Mouse (Mus musculus): ENCODE results near the gene Gcn1l1. TPM values are rescaled to one million over a fixed set of nuclear protein-coding genes. Genes with fewer than 3 reads are reported as not detected.
A peak's percentile ranks its signal among the peaks of the same experiment; 100 is the strongest.

Gene Gcn1l1
- polyA plus RNA-seq, 1 experiment from 2014 or later: 20.7 TPM

DNA sequence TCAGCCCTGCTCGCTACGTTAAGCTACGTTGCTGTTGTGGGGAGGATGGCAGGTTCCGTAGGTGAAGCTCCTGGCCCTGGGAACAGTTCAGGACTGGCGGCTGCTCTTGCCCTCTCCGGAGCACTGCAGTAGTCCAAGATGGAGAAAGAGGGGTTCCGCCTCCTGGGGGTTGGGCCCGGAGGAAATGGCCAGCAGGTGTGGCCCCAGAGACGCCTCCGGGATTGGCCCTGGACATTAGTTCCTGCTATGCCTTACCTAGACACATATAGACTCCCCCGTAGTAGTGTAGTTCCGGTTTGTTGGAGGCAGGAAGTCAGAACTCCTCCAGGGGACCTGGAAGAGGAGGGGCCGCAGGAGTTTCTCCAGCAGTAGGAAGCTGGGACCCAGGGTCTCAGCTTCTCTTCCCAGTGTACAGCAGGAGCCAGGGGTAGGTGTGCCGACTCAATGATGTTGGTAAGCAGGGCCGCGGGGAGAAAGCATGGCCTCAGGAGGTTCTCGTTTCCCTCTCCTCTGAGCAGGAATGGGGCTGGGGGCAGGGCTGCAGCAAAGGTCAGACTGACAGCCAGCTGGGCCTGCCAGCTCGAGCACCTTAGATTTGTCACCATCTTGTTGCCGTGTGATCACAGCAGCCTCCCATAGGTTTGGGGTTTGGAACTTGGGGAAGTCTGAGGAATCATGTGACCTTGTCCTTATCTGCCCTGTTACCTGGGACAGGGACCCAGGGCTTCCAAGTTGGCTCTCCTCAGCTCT is 22.2 kb upstream of the Gcn1l1 start:
- Histone ChIP-seq H3K27me3 (ENCODE audit: insufficient read depth, low read length) (no peaks in the 10 kb centered on the region), H3K9me3 (replicated peaks; ENCODE audit: low read length) (no peaks in the 10 kb centered on the region), H3K27ac (peak overlapping the region; percentile 88), H3K4me1 (replicated peaks; ENCODE audit: insufficient read depth, low read length) (peaks cover 41% of the 10 kb centered on the region), H3K4me2 (ENCODE audit: low read length) (peak overlapping the region; percentile 47), H3K4me3 (replicated peaks; ENCODE audit: low read depth, low read length) (no peak overlapping the region), H3K36me3 (ENCODE audit: insufficient read depth, low read length) (peaks cover 20% of the 10 kb centered on the region; the same call in 1 of the 2 replicates), H3K9ac (ENCODE audit: low read depth, low read length) (peak overlapping the region; percentile 19; the same call in 1 of the 2 replicates)
- no peak for TF ChIP-seq CTCF (IDR thresholded peaks at IDR 0.05; ENCODE audit: low read depth)
- DNase-seq (ENCODE audit: low spot score) (peak; percentile 68), ATAC-seq (replicated peaks; ENCODE audit: low FRiP score, low read depth) (no peak)
- 19% methylated on average over 19 of the region's 19 CpGs for WGBS

GRCm38 (mm10) chr5:115543509-115544253 is 21.4 kb upstream of the Gcn1l1 start:
- 26% methylated on average over 17 of the region's 17 CpGs for WGBS
- H3K9ac ChIP-seq (ENCODE audit: low read depth, low read length): 0 out of 2 replicates have a peak overlapping the region, but pooled peaks have one; percentile 19
- no peak for TF ChIP-seq CTCF (IDR thresholded peaks at IDR 0.05; ENCODE audit: low read depth)
- H3K36me3 ChIP-seq (ENCODE audit: insufficient read depth, low read length): peaks cover 26% of the 10 kb centered on the region; the same call in 1 of the 2 replicates
- peaks cover 33% of the 10 kb centered on the region for H3K4me1 ChIP-seq (replicated peaks; ENCODE audit: insufficient read depth, low read length)
- H3K9me3 ChIP-seq (replicated peaks; ENCODE audit: low read length): no peaks in the 10 kb centered on the region
- peak overlapping the region; percentile 88 for H3K27ac ChIP-seq
- H3K4me2 ChIP-seq (ENCODE audit: low read length): peak overlapping the region; percentile 47
- ATAC-seq (replicated peaks; ENCODE audit: low FRiP score, low read depth): peak; percentile 76
- H3K27me3 ChIP-seq (ENCODE audit: insufficient read depth, low read length): no peaks in the 10 kb centered on the region
- no peak overlapping the region for H3K4me3 ChIP-seq (replicated peaks; ENCODE audit: low read depth, low read length)
- no peak for DNase-seq (ENCODE audit: low spot score)

- H3K9ac ChIP-seq (ENCODE audit: low read depth, low read length): peak overlapping the region; percentile 35; the same call in 1 of the 2 replicates
- H3K27ac ChIP-seq: peak overlapping the region; percentile 88
- TF ChIP-seq CTCF (IDR thresholded peaks at IDR 0.05; ENCODE audit: low read depth): no peak
- H3K4me3 ChIP-seq (replicated peaks; ENCODE audit: low read depth, low read length): no peak overlapping the region
- H3K4me2 ChIP-seq (ENCODE audit: low read length): no peak overlapping the region
- no peaks in the 10 kb centered on the region for H3K9me3 ChIP-seq (replicated peaks; ENCODE audit: low read length)
- peaks cover 33% of the 10 kb centered on the region for H3K4me1 ChIP-seq (replicated peaks; ENCODE audit: insufficient read depth, low read length)
- no peak for ATAC-seq (replicated peaks; ENCODE audit: low FRiP score, low read depth)
- H3K27me3 ChIP-seq (ENCODE audit: insufficient read depth, low read length): no peaks in the 10 kb centered on the region
- H3K36me3 ChIP-seq (ENCODE audit: insufficient read depth, low read length): peaks cover 33% of the 10 kb centered on the region
- DNase-seq (ENCODE audit: low spot score): no peak
- WGBS: 58% methylated on average over 18 of the region's 18 CpGs
These were observed 20.3 kb upstream of the Gcn1l1 start for GRCm38 (mm10) chr5:115544655-115545185.

- ATAC-seq (replicated peaks; ENCODE audit: low FRiP score, low read depth): no peak
- H3K27ac ChIP-seq: peak overlapping the region; percentile 88
- H3K4me3 ChIP-seq (replicated peaks; ENCODE audit: low read depth, low read length): no peak overlapping the region
- H3K9me3 ChIP-seq (replicated peaks; ENCODE audit: low read length): no peaks in the 10 kb centered on the region
- TF ChIP-seq CTCF (IDR thresholded peaks at IDR 0.05; ENCODE audit: low read depth): no peak
- peaks cover 39% of the 10 kb centered on the region for H3K36me3 ChIP-seq (ENCODE audit: insufficient read depth, low read length)
- 89% methylated on average over 14 of the region's 14 CpGs for WGBS
- no peak overlapping the region for H3K4me2 ChIP-seq (ENCODE audit: low read length)
- no peaks in the 10 kb centered on the region for H3K27me3 ChIP-seq (ENCODE audit: insufficient read depth, low read length)
- H3K9ac ChIP-seq (ENCODE audit: low read depth, low read length): 0 out of 2 replicates have a peak overlapping the region, but pooled peaks have one; percentile 18
- peaks cover 33% of the 10 kb centered on the region for H3K4me1 ChIP-seq (replicated peaks; ENCODE audit: insufficient read depth, low read length)
- DNase-seq (ENCODE audit: low spot score): no peak
These were observed 19.4 kb upstream of the Gcn1l1 start for GRCm38 (mm10) chr5:115545636-115546035.

- TF ChIP-seq CTCF (IDR thresholded peaks at IDR 0.05; ENCODE audit: low read depth): no peak
- peaks cover 33% of the 10 kb centered on the region for H3K4me1 ChIP-seq (replicated peaks; ENCODE audit: insufficient read depth, low read length)
- ATAC-seq (replicated peaks; ENCODE audit: low FRiP score, low read depth) (no peak), DNase-seq (ENCODE audit: low spot score) (no peak)
- 61% methylated on average over 11 of the region's 11 CpGs for WGBS
- no peaks in the 10 kb centered on the region for H3K9me3 ChIP-seq (replicated peaks; ENCODE audit: low read length)
- no peaks in the 10 kb centered on the region for H3K27me3 ChIP-seq (ENCODE audit: insufficient read depth, low read length)
- no peak overlapping the region for H3K4me3 ChIP-seq (replicated peaks; ENCODE audit: low read depth, low read length)
- 0 out of 2 replicates have a peak overlapping the region, but pooled peaks have one; percentile 16 for H3K27ac ChIP-seq
- no peak overlapping the region for H3K9ac ChIP-seq (ENCODE audit: low read depth, low read length)
- H3K4me2 ChIP-seq (ENCODE audit: low read length): no peak overlapping the region
- H3K36me3 ChIP-seq (ENCODE audit: insufficient read depth, low read length): peaks cover 40% of the 10 kb centered on the region
These were observed 18.5 kb upstream of the Gcn1l1 start for GRCm38 (mm10) chr5:115546536-115546935.

DNA sequence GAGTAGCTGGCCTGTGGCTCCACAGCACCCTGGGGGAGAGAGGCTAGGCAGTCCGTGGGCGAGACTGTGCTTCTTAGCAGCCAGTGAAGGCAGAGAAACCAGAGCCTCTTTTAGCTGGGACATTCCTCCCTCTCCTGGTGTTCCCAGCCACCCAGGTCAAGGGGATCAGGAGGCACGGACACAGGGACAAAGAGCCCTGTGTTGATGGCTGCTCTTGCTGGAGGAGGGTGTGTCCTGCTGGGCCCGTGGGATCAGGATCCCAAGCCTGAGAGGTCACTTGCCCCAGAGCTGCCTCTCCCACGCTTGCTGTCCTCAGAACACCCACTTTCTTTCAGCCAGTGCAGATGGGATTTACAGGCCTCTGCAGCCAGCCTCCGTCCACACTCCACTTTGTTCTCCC is 18.0 kb upstream of the Gcn1l1 start:
- ATAC-seq (replicated peaks; ENCODE audit: low FRiP score, low read depth): no peak
- 0 out of 2 replicates have a peak overlapping the region, but pooled peaks have one; percentile 16 for H3K27ac ChIP-seq
- no peak for TF ChIP-seq CTCF (IDR thresholded peaks at IDR 0.05; ENCODE audit: low read depth)
- peaks cover 45% of the 10 kb centered on the region for H3K36me3 ChIP-seq (ENCODE audit: insufficient read depth, low read length)
- no peak overlapping the region for H3K4me3 ChIP-seq (replicated peaks; ENCODE audit: low read depth, low read length)
- no peak overlapping the region; the same call in 1 of the 2 replicates for H3K9ac ChIP-seq (ENCODE audit: low read depth, low read length)
- 40% methylated on average over 6 of the region's 6 CpGs for WGBS
- no peaks in the 10 kb centered on the region for H3K9me3 ChIP-seq (replicated peaks; ENCODE audit: low read length)
- DNase-seq (ENCODE audit: low spot score): no peak
- no peak overlapping the region for H3K4me2 ChIP-seq (ENCODE audit: low read length)
- peaks cover 31% of the 10 kb centered on the region for H3K4me1 ChIP-seq (replicated peaks; ENCODE audit: insufficient read depth, low read length)
- no peaks in the 10 kb centered on the region for H3K27me3 ChIP-seq (ENCODE audit: insufficient read depth, low read length)

All from kidney, postnatal 0 days (tissue).